Mouse (Mus musculus) heart, adult 2 months (tissue): Measurements from ENCODE around the gene 1810055G02Rik.

Source experiments
- CTCF ChIP-seq: fragments of 200-600 bp; IDR thresholded peaks from 2 replicates; pipeline ENCODE4 v1.8.1; 2022; ENCODE audit warnings: antibody characterized with exemption, mild to moderate bottlenecking, moderate library complexity
- EP300 ChIP-seq: fragments of 200-500 bp; IDR thresholded peaks from 2 replicates; pipeline ENCODE4 v1.6.1; 2011; ENCODE audit warnings: low read depth, low read length, control low read depth; ENCODE audit not compliant: insufficient read depth
- POLR2A ChIP-seq: fragments of 200-500 bp; IDR thresholded peaks from 2 replicates; pipeline ENCODE4 v1.6.1; 2011; ENCODE audit warnings: mild to moderate bottlenecking, low read depth, low read length, control low read depth; ENCODE audit not compliant: insufficient read depth

GRCm38 (mm10) chr19:3684414-3684813, 23.7 kb upstream of the 1810055G02Rik start:
- TF ChIP-seq EP300, result no peak
- TF ChIP-seq POLR2A, result no peak
- peak; percentile 16 for TF ChIP-seq CTCF
